Mouse (Mus musculus) inflammation-experienced regulatory T-cells, adult 6 months (primary cell): ENCODE measurements around the gene Acta1. TPM values are rescaled to one million over a fixed set of nuclear protein-coding genes. Genes with fewer than 3 reads are reported as not detected.

Experiments
- ATAC-seq: one replicate; pipeline ENCODE4 v1.8.0; 2017
- polyA plus RNA-seq, 3 experiments: library from polyadenylated mRNA; unstranded; fragments of 100-300 nt; shearing (Covaris generic); gene quantifications; one replicate each; pipeline ENCODE4 v1.2.1; 2017

The Acta1 gene
- polyA plus RNA-seq, 3 experiments from 2014 or later, result 0.25 to 0.26 TPM; not detected in 1

GRCm38 (mm10) chr8:123842086-123842485 lies 52.5 kb downstream of the Acta1 start:
- no peak for ATAC-seq

Other genes starting within 250 kb of the Acta1 start
- not detected for gene Rhou, start 240.8 kb downstream of the Acta1 start, polyA plus RNA-seq
- 10 to 100 TPM; 15.9 to 21.4 (median 16.9) TPM for gene Rab4a, start 88.8 kb downstream of the Acta1 start, polyA plus RNA-seq
- gene Ccsap, start 34.5 kb downstream of the Acta1 start, polyA plus RNA-seq, result 1 to 10 TPM; 3.3 to 5.1 (median 3.7) TPM
- 10 to 100 TPM in 1 of 3 experiments, 1 to 10 TPM in 2; 7.2 to 10.5 (median 8.2) TPM for gene Nup133, start 54.5 kb upstream of the Acta1 start, polyA plus RNA-seq
- 1 to 10 TPM; 1.2 to 2.6 (median 1.3) TPM for gene Abcb10, start 88.4 kb upstream of the Acta1 start, polyA plus RNA-seq
- 10 to 100 TPM in 2 of 3 experiments, 1 to 10 TPM in 1; 9.2 to 15.4 (median 12.3) TPM for gene Taf5l, start 126.6 kb upstream of the Acta1 start, polyA plus RNA-seq
- gene Urb2, start 126.8 kb upstream of the Acta1 start, polyA plus RNA-seq, result 1 to 10 TPM; 4.0 to 5.2 (median 4.3) TPM